Mouse (Mus musculus): ENCODE measurements around the gene Ptrh1.

Ptrh1 gene

GRCm38 (mm10) chr2:32798251-32798962 lies 22.8 kb downstream of the Ptrh1 start:
- DNase-seq = no peak

- DNase-seq = no peak
These were observed 33.4 kb downstream of the Ptrh1 start for GRCm38 (mm10) chr2:32808816-32809566.

GRCm38 (mm10) chr2:32811959-32812358 lies 36.4 kb downstream of the Ptrh1 start:
- DNase-seq = no peak

DNA sequence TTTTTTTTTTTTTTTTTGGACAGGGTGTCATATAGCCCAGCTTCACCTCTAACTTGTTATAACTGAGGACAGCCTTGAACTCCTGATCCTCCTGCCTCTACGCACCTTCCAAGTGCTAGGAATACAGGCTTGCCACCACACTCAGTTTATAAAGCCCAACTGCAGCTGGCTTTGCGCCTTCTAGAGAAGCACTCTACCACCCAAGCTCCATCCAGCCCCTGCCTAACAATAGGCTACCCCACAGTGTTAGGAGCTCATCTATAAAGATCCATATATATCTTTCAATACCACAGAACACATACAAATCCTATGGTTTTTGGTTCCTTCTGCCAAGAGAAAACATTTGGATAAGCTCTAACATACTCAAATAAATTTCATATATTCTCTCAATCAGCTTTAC lies 40.9 kb downstream of the Ptrh1 start:
- no peak for DNase-seq

- DNase-seq = no peak
These were observed 41.5 kb downstream of the Ptrh1 start for GRCm38 (mm10) chr2:32816946-32817581.

DNA sequence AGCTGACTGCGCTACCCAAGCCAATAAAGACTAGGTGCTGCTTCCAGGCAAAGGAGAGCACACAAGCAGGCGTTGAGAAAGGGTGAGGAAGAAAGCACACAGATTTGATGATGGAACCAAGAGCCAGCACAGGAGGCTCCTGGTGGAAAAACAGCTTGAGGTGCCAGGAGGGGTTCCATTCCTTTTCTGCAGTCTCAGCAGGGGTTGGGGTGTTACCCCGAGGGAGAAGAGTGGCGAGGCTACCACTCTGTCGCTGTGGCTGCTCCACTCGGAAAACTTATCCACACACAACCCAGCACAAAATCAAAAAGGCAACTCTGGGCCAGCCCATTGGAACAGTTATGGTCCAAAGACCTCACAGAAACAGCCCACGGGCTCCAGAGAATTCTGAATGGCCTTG lies 42.0 kb downstream of the Ptrh1 start:
- no peak for DNase-seq

DNA sequence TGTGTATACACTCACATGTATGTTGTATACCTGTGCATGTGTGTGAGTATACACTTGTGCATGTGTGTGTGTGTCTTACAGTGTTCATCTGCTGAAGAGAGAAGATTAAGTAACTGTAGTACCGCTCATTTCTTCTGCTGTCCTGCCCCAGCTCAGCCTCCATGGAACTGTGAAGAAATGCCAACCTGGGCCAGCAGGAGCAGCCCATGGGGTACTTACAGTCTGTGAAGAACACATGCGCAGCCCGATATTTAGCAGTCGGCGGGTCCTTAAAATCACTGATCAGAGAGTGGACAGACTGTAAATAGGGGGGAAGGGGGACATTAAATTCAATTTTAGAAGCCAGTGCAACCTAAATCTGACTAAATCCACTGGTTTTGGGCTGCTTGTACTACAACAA lies 42.6 kb downstream of the Ptrh1 start:
- no peak for DNase-seq

GRCm38 (mm10) chr2:32821041-32821802 lies 45.6 kb downstream of the Ptrh1 start:
- DNase-seq = no peak

- DNase-seq = no peak
These were observed 47.1 kb downstream of the Ptrh1 start for GRCm38 (mm10) chr2:32822643-32823042.

- no peak for DNase-seq
These were observed 47.6 kb downstream of the Ptrh1 start for GRCm38 (mm10) chr2:32823153-32823552.

DNA sequence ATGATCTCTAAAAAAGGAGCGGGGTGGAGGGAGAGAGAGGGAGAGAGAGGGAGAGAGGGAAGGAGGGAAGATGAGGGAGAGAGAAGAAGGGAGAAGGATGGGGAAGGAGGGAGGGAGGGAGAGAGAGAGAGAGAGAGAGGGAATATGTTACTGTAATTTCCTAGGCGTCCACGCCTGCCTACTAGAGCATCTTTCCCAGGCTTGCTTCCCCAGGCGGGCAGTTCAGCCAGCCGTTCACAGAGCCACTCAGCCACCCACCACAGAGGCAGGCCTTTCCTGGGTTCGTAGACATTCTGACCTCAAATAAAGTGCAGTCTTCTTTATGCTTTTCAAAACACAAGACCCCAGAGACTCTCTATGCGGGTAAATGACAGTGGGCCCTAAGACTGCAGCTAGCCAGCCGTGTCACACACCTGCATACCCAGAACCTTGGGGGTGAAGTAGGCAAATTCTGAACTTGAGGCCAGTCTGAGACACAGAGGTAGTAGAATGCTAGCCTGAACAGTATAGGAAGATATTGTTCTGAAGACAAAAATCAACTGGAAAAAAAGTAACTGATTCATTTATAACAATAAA lies 48.1 kb downstream of the Ptrh1 start:
- DNase-seq = no peak

- no peak for DNase-seq
These were observed 48.6 kb downstream of the Ptrh1 start for GRCm38 (mm10) chr2:32824181-32824580.

DNA sequence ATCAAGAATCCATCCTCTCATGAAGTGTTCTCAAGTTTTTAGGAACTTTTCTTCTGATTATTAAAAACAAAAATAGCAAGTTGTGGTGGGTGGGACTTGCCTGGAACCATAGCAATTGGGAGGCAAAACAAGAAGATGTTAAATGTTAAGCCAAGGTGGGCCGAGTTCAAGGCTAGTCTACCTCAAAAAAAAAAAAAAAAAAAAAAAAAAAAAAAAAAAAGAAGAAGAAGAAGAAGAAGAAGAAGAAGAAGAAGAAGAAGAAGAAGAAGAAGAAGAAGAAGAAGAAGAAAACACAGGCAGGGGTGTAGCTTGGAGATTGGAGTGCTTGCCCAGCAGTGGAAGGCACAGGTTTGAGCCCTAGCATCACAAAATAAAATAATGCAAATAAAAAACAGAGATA lies 49.2 kb downstream of the Ptrh1 start:
- DNase-seq = no peak

GRCm38 (mm10) chr2:32825796-32826195 lies 50.2 kb downstream of the Ptrh1 start:
- DNase-seq = no peak
